Mouse (Mus musculus) hindbrain, embryonic 15.5 days (tissue): ENCODE data around the gene Ctdspl. TPM values are rescaled to one million over a fixed set of nuclear protein-coding genes. Genes with fewer than 3 reads are reported as not detected.

Experiments used
- ATAC-seq: fragments of 200-750 bp; cut with Nextera tagmentation; 2 replicates; pipeline ENCODE4 v1.8.0; 2017; ENCODE audit warnings: low read depth, moderate number of reproducible peaks, moderate TSS enrichment; ENCODE audit not compliant: low FRiP score
- H3K27ac ChIP-seq: fragments of 300-500 bp; sonication (generic); replicated peaks from 2 replicates; pipeline ENCODE4 v1.5.1; 2015; ENCODE audit warnings: mild to moderate bottlenecking, inconsistent platforms
- H3K27me3 ChIP-seq: fragments of 300-500 bp; sonication (generic); 2 replicates; pipeline ENCODE4 v1.6.1; 2015; ENCODE audit warnings: control low read depth, inconsistent platforms
- H3K36me3 ChIP-seq: fragments of 300-500 bp; sonication (generic); 2 replicates; pipeline ENCODE4 v1.6.1; 2015; ENCODE audit warnings: control low read depth, inconsistent platforms
- H3K4me1 ChIP-seq: fragments of 300-500 bp; sonication (generic); replicated peaks from 2 replicates; pipeline ENCODE4 v1.6.1; 2015; ENCODE audit warnings: control low read depth, inconsistent platforms
- H3K4me2 ChIP-seq: fragments of 300-500 bp; sonication (generic); 2 replicates; pipeline ENCODE4 v1.6.1; 2015; ENCODE audit warnings: moderate library complexity, mild to moderate bottlenecking, inconsistent platforms
- H3K4me3 ChIP-seq: fragments of 300-500 bp; sonication (generic); 2 replicates; pipeline ENCODE4 v1.5.1; 2015; ENCODE audit warnings: mild to moderate bottlenecking, inconsistent platforms
- H3K9ac ChIP-seq: fragments of 300-500 bp; sonication (generic); 2 replicates; pipeline ENCODE4 v1.6.1; 2015; ENCODE audit warnings: inconsistent platforms
- H3K9me3 ChIP-seq: fragments of 300-500 bp; sonication (generic); 2 replicates; pipeline ENCODE4 v1.6.1; 2016; ENCODE audit warnings: control low read depth, inconsistent platforms
- WGBS: fragments of 180-500 bp; shearing (Covaris S2); methylation state at CpG from one replicate; pipeline ENCODE4 v1.1.7; 2015; 5-methylcytosine and 5-hydroxymethylcytosine counted together
- polyA plus RNA-seq: library from polyadenylated mRNA; unstranded; fragments of >200 nt; fragmentation: Nextera tagmentation; extraction: Ambion mirVana; gene quantifications from 2 replicates; pipeline ENCODE4 v1.2.1, GENCODE M21; 2015

Ctdspl gene
- polyA plus RNA-seq, 1 experiment from 2014 or later, result 8.9 TPM

- no peak for ATAC-seq
- 83% methylated on average over 7 of the region's 7 CpGs for WGBS
- Histone ChIP-seq H3K9me3 (no peaks in the 10 kb centered on the region), H3K36me3 (no peaks in the 10 kb centered on the region), H3K4me3 (no peak overlapping the region), H3K9ac (no peak overlapping the region), H3K27ac (no peak overlapping the region), H3K27me3 (no peaks in the 10 kb centered on the region), H3K4me1 (peaks cover 36% of the 10 kb centered on the region), H3K4me2 (no peak overlapping the region)
Observed at GRCm38 (mm10) chr9:118976561-118976960, 50.3 kb downstream of the Ctdspl start.

DNA sequence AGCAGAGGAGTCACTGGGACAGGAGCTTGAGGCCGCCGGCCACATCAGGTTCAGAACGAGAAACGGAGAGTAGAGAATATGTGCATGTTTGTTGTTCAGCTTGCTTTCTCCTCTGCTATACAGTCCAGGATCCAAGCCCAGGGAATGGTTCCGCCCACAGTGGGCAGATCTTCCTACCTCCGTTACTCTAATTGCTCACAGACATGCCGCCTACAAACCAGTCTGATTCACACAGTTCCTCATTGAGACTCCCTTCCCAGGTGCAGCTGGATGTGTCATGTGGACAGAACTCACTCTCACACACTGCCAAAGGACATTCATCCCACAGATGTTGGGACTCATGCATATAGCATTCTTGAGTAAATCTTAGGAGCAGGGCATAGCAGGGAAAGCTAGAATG is 51.2 kb downstream of the Ctdspl start:
- no peak for ATAC-seq
- peaks cover 36% of the 10 kb centered on the region for H3K4me1 ChIP-seq
- H3K9me3 ChIP-seq, result no peaks in the 10 kb centered on the region
- H3K27me3 ChIP-seq, result no peaks in the 10 kb centered on the region
- H3K36me3 ChIP-seq, result no peaks in the 10 kb centered on the region
- 96% methylated on average over 7 of the region's 7 CpGs for WGBS
- no peak overlapping the region for H3K9ac ChIP-seq
- H3K4me3 ChIP-seq, result no peak overlapping the region
- no peak overlapping the region for H3K4me2 ChIP-seq
- no peak overlapping the region for H3K27ac ChIP-seq

DNA sequence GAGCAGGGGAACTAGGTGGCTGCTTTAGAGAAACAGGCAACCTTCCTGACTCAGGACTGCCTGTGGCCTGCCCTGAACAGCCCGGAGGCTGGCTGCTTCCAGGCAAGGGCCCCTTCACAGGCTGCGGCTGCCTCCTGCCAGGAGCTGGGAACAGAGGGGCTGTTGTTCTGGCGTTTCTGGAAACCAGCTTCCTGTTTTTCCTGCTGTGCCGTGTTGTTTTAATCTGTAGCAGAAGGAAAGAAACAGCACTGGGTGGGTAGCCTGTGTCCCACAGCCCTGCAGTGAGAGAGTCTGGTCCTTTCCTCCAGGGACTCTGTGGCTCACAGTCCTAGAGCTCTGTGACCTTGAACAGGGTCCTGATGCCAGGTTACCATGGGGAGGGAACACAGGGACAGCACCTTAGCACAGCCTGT is 54.2 kb downstream of the Ctdspl start:
- Histone ChIP-seq H3K27me3 (no peaks in the 10 kb centered on the region), H3K4me2 (no peak overlapping the region), H3K4me3 (no peak overlapping the region), H3K4me1 (peaks cover 28% of the 10 kb centered on the region), H3K9ac (no peak overlapping the region), H3K27ac (peak overlapping the region; percentile 66), H3K9me3 (no peaks in the 10 kb centered on the region), H3K36me3 (no peaks in the 10 kb centered on the region)
- WGBS, result 7% methylated on average over 4 of the region's 4 CpGs
- ATAC-seq, result peak; percentile 83

DNA sequence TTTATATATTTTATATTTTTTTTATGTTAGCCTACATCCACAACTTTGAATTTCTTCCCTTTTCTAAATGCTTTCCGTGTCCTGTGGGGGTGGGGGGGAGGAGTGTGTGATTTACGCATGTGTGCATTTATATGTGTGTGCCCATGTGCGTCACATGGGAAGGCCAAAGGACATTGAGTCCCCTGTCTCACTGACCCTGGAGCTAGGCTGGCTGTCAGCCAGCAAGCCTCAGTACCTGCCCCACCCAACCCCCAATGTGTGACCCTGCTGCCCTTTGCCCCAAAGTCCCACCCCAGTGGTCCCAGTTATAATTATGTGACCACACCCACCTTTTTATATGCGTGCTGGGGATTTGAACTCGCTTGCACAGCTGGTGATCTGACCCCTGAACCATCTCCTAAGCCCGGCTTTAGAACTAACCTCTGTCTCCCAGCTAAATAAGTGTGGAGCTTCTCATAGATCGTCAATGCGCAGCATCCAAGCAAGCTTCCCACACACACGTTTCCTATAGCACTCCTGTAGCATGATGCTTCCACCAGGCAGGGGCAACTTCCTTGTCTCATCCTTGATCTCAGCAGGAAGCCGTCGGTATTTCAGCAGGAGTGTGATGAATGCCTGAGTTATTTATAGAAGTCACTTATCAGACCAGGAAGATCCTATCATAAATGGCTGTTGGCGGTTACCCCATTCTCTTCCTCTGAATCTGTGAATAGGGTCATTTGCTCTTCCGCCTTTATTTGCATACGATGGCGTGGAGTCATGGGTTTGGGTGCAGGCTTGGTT is 58.6 kb downstream of the Ctdspl start:
- no peaks in the 10 kb centered on the region for H3K9me3 ChIP-seq
- no peak overlapping the region for H3K4me3 ChIP-seq
- ATAC-seq, result no peak
- H3K4me1 ChIP-seq, result peaks cover 30% of the 10 kb centered on the region
- no peak overlapping the region for H3K9ac ChIP-seq
- H3K27me3 ChIP-seq, result no peaks in the 10 kb centered on the region
- no peak overlapping the region for H3K4me2 ChIP-seq
- H3K27ac ChIP-seq, result no peak overlapping the region
- H3K36me3 ChIP-seq, result no peaks in the 10 kb centered on the region
- WGBS, result 54% methylated on average over 15 of the region's 15 CpGs

DNA sequence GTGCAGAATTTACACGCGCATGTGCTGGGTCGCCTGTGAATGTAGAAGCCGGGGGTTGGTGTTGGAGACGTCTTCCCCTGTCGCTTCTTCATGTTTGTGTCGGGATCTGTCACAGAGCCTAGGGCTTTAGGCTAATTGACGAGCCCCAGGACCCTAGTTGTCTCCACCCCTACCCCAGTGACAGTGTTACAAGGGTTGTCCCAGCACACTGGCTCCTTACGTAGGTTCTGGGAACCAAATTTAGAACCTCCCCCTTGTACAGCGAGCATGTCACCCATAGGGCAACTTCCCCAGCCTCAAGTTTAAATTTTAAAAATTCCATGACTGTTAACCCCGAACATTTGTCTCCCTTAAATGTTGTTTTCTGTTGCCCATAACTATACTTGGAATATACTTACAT is 60.0 kb downstream of the Ctdspl start:
- WGBS, result 73% methylated on average over 11 of the region's 11 CpGs
- Histone ChIP-seq H3K36me3 (no peaks in the 10 kb centered on the region), H3K27me3 (no peaks in the 10 kb centered on the region), H3K9ac (no peak overlapping the region), H3K4me3 (no peak overlapping the region), H3K9me3 (no peaks in the 10 kb centered on the region), H3K27ac (no peak overlapping the region), H3K4me2 (no peak overlapping the region), H3K4me1 (peaks cover 24% of the 10 kb centered on the region)
- ATAC-seq, result no peak

DNA sequence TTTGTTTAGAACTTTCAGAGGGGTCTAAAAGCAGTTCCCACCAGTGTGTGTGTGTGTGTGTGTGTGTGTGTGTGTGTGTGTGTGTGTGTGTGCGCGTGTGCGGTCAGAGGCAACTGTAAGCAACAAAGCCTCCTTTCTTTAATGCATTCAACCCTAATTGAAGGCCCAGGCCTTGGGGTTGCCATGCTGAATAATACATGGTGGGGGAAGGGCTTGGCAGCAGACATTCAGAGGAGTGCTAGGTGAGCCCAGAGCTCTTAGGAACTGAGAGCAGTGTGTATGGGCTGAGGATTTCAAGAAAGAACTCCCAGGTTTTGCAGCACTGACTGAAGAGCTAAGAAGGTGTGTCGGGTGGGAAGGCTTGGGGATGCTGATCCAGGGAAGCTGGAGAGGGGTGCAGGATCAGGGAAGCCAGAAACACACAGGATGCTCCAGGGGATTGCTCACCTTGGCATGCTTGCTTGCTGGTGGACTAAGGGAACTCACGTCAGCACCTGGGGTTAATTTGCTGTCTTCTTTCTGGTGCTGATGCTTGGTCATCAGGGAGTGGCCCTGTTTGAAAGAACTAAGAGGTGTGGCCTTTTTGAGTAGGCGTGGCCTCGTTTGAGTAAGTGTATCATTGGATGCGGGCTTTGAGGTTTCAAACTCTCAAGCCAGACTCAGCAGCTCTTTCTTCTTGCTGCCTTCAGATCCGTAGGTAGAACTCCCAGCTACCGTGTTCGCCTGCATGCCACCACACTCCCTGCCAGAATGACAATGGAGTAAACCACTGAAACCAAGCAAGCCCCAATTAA is 62.7 kb downstream of the Ctdspl start:
- H3K27me3 ChIP-seq, result no peaks in the 10 kb centered on the region
- no peak overlapping the region for H3K9ac ChIP-seq
- H3K4me1 ChIP-seq, result peaks cover 22% of the 10 kb centered on the region
- H3K9me3 ChIP-seq, result no peaks in the 10 kb centered on the region
- H3K4me3 ChIP-seq, result no peak overlapping the region
- H3K36me3 ChIP-seq, result no peaks in the 10 kb centered on the region
- ATAC-seq, result peak; percentile 74
- H3K4me2 ChIP-seq, result no peak overlapping the region
- no peak overlapping the region for H3K27ac ChIP-seq
- WGBS, result 59% methylated on average over 11 of the region's 11 CpGs

- H3K4me1 ChIP-seq, result peaks cover 15% of the 10 kb centered on the region
- no peak overlapping the region for H3K4me3 ChIP-seq
- no peak overlapping the region for H3K9ac ChIP-seq
- 90% methylated on average over 7 of the region's 7 CpGs for WGBS
- H3K27ac ChIP-seq, result no peak overlapping the region
- H3K9me3 ChIP-seq, result no peaks in the 10 kb centered on the region
- H3K4me2 ChIP-seq, result no peak overlapping the region
- no peaks in the 10 kb centered on the region for H3K27me3 ChIP-seq
- no peaks in the 10 kb centered on the region for H3K36me3 ChIP-seq
- ATAC-seq, result no peak
Observed at GRCm38 (mm10) chr9:118990490-118990889, 64.2 kb downstream of the Ctdspl start.

GRCm38 (mm10) chr9:118991750-118992585 is 65.7 kb downstream of the Ctdspl start:
- H3K9me3 ChIP-seq, result no peaks in the 10 kb centered on the region
- H3K9ac ChIP-seq, result no peak overlapping the region
- H3K4me2 ChIP-seq, result no peak overlapping the region
- no peak overlapping the region for H3K4me3 ChIP-seq
- no peak overlapping the region for H3K27ac ChIP-seq
- peaks cover 15% of the 10 kb centered on the region for H3K4me1 ChIP-seq
- no peak for ATAC-seq
- no peaks in the 10 kb centered on the region for H3K27me3 ChIP-seq
- WGBS, result 92% methylated on average over 21 of the region's 21 CpGs
- H3K36me3 ChIP-seq, result no peaks in the 10 kb centered on the region

DNA sequence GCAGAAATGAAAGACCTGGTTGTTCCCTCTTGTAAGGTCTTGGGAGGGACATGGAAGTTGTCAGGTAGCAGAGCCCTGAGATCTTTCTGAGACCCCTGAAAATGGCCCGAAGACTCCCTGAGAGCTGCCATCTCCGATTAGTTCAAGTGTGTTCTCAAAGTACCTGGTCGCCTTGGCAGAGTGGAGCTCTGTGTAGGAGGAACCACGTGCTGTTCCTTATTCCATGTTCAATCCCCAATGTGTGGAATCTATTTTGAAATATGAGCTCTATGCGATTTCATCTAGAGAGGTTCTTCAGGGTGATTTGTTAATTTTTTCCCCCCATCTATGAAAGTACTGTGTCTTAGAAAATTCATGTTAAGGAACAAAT is 66.3 kb downstream of the Ctdspl start:
- Histone ChIP-seq H3K27me3 (no peaks in the 10 kb centered on the region), H3K9ac (no peak overlapping the region), H3K27ac (no peak overlapping the region), H3K36me3 (no peaks in the 10 kb centered on the region), H3K4me3 (no peak overlapping the region), H3K9me3 (no peaks in the 10 kb centered on the region), H3K4me2 (no peak overlapping the region), H3K4me1 (peaks cover 15% of the 10 kb centered on the region)
- WGBS, result 91% methylated on average over 5 of the region's 5 CpGs
- no peak for ATAC-seq

- Histone ChIP-seq H3K4me2 (no peak overlapping the region), H3K36me3 (no peaks in the 10 kb centered on the region), H3K27me3 (no peaks in the 10 kb centered on the region), H3K9me3 (no peaks in the 10 kb centered on the region), H3K4me3 (no peak overlapping the region), H3K4me1 (no peaks in the 10 kb centered on the region), H3K9ac (no peak overlapping the region), H3K27ac (no peak overlapping the region)
- no peak for ATAC-seq
- 80% methylated on average over 12 of the region's 12 CpGs for WGBS
Observed at GRCm38 (mm10) chr9:118994524-118995227, 68.4 kb downstream of the Ctdspl start.

GRCm38 (mm10) chr9:118995539-118995938 is 69.3 kb downstream of the Ctdspl start:
- H3K36me3 ChIP-seq, result no peaks in the 10 kb centered on the region
- 95% methylated on average over 6 of the region's 6 CpGs for WGBS

More at GRCm38 (mm10) chr9:118995539-118995938, 69.3 kb downstream of the Ctdspl start:
- Histone ChIP-seq H3K4me2 (no peak overlapping the region), H3K27ac (no peak overlapping the region), H3K9me3 (no peaks in the 10 kb centered on the region), H3K27me3 (no peaks in the 10 kb centered on the region), H3K9ac (no peak overlapping the region), H3K4me3 (no peak overlapping the region), H3K4me1 (no peaks in the 10 kb centered on the region)
- no peak for ATAC-seq
